In the genomic region with DNA sequence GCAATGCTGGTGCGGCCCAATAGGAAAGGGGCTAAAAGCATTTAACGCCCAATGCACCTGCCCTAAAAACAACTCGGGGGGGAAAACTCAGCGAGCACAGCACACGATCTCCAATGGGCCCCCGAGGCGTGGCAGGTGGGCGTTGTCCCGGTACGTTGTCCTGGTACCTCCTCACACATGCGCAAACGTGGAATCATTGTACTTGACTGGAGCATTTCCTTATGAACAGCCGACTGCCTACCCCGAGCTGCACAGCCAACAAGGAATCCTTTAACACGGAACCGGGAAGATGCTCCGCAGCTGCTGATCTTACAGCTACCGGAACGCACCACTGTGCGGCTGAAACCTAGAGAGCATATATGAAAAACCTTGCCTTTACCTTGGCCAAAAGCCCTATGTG, we compare ENCODE assay signal across 26 mouse cellular contexts. TPM values are rescaled to one million over a fixed set of nuclear protein-coding genes. Genes with fewer than 3 reads are reported as not detected.
"Had no signal": no experiment of that assay in that cellular context is flagged by ENCODE, and none has a peak within 500 bp of the region (broad histone marks: within the 10 kb centered on the region; RNA-seq: fewer than 3 reads in every experiment).

No protein-coding gene starts in this region.

- H3K4me1 ChIP-seq: limb, embryonic 13.5 days; liver, embryonic 12.5 days; liver, embryonic 15.5 days; lung, embryonic 15.5 days had no signal

- H3K27ac ChIP-seq: limb, embryonic 13.5 days; liver, embryonic 12.5 days; liver, embryonic 15.5 days; lung, embryonic 15.5 days had no signal

- DNase-seq: kidney, adult 9 months; kidney, postnatal 14 days; kidney, postnatal 4 days; left cerebral cortex, postnatal 4 days; liver; lung, adult 18-20 months; lung, postnatal 10 days; lung, postnatal 36 days; midbrain, embryonic 14.5 days; thymus, adult 2 months; thymus, postnatal 25 days had no signal

- ATAC-seq: liver, embryonic 12.5 days had no signal

- H3K4me3 ChIP-seq: limb, embryonic 13.5 days; liver, embryonic 12.5 days; liver, embryonic 15.5 days; lung, embryonic 15.5 days had no signal

- H3K36me3 ChIP-seq: limb, embryonic 13.5 days; liver, embryonic 12.5 days; liver, embryonic 15.5 days; lung, embryonic 15.5 days had no signal

RNA-seq across cellular contexts. Expression of a gene that starts 6.8 kb away (rescaled TPM):
- total RNA-seq: megakaryocyte-erythroid progenitor cell, adult 5-6 weeks had no signal
- polyA plus RNA-seq: kidney, embryonic 16.5 days; limb, embryonic 13.5 days; liver, embryonic 12.5 days; lung, embryonic 15.5 days; midbrain, embryonic 11.5 days; midbrain, embryonic 14.5 days; neural tube, embryonic 11.5 days; small intestine, adult 2 months; spleen, adult 2 months; stomach, embryonic 16.5 days had no signal

RNA-seq across cellular contexts. Expression of a gene that starts 10.4 kb away (rescaled TPM):
- total RNA-seq: megakaryocyte-erythroid progenitor cell, adult 5-6 weeks had no signal
- polyA plus RNA-seq: small intestine, adult 2 months; spleen, adult 2 months; thymus, adult 2 months had no signal

RNA-seq across cellular contexts. Expression of a gene that starts 23.6 kb away (rescaled TPM):
- total RNA-seq: layer of hippocampus, postnatal 14 days; left cerebral cortex, postnatal 14 days; left cerebral cortex, postnatal 4 days; megakaryocyte-erythroid progenitor cell, adult 5-6 weeks; midbrain, postnatal 0 days had no signal
- polyA plus RNA-seq: kidney, embryonic 16.5 days; limb, embryonic 13.5 days; liver, embryonic 12.5 days; liver, embryonic 15.5 days; lung, embryonic 15.5 days; midbrain, embryonic 11.5 days; midbrain, embryonic 14.5 days; midbrain, postnatal 0 days; neural tube, embryonic 11.5 days; neural tube, embryonic 14.5 days; small intestine, adult 2 months; spleen, adult 2 months; stomach, embryonic 16.5 days; thymus, adult 2 months had no signal
